12 mouse cellular contexts compared by ENCODE assay signal in the genomic region with DNA sequence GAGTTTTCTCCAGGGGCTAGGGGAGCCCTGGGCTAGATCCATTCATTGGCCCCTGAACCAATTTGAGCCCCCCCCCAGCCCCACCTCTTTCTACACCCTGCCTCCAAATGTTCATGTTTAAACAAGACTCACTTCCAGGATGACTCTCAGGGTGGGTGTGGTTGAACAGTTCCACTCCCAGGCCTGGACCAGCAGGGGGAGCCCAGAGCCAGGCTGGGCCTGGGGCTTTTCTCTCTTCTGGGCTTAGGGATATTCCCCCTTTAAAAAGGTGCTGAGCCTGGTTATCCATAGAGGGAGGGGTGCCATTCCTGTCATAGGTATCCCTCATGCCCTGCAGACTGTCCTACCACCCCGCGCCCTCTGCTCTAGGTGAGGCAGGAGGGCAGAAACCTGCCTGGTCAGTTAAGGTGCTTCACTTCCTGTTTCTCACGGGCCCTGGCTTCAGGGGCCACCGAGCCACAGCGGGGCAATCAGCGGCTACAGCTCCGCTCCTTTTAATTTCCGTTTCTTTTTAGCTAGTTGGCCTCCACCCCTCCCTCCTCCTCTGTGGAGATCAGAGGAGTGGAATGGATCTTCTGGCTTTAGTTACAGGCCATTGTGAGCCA. TPM values are rescaled to one million over a fixed set of nuclear protein-coding genes. Genes with fewer than 3 reads are reported as not detected.
DNase-seq lines count a peak whose midpoint lies in the region; ATAC-seq and TF ChIP-seq lines count a peak whose summit lies in the region.
"Had no signal": no experiment of that assay in that cellular context is flagged by ENCODE, and none has a peak within 500 bp of the region (broad histone marks: within the 10 kb centered on the region; RNA-seq: fewer than 3 reads in every experiment).

No protein-coding gene starts in this region.

- no peaks in the 10 kb centered on the region for H3K9me3 ChIP-seq in neural tube, embryonic 11.5 days (ENCODE audit: control insufficient read depth, low read length)
- H3K9me3 ChIP-seq in neural tube, embryonic 15.5 days (replicated peaks): no peaks in the 10 kb centered on the region
- H3K9me3 ChIP-seq in embryonic facial prominence, embryonic 14.5 days (ENCODE audit: control insufficient read depth, low read length): no peaks in the 10 kb centered on the region
- H3K9me3 ChIP-seq: limb, embryonic 12.5 days; neural tube, embryonic 13.5 days had no signal

- TF ChIP-seq CTCF in small intestine, adult 2 months (IDR thresholded peaks at IDR 0.05; ENCODE audit: extremely low read depth, insufficient read length, insufficient replicate concordance, low read depth, low read length): peak; percentile 66; the same call in 1 of the 2 replicates

- no peak for DNase-seq in frontal cortex, postnatal 10 days (ENCODE audit: low spot score in 2 of 2)
- peak; percentile 38 for DNase-seq in neural tube, embryonic 11.5 days (ENCODE audit: low spot score)
- no peak for DNase-seq in embryonic facial prominence, embryonic 14.5 days (ENCODE audit: low spot score)
- DNase-seq in adrenal gland, adult 8-10 months: no peak
- no peak for DNase-seq in cerebellum, adult 9-10 months
- DNase-seq: heart, postnatal 36 days had no signal

- no peak overlapping the region for H3K4me2 ChIP-seq in neural tube, embryonic 11.5 days (ENCODE audit: low read depth)
- no peak overlapping the region for H3K4me2 ChIP-seq in neural tube, embryonic 15.5 days
- no peak overlapping the region for H3K4me2 ChIP-seq in embryonic facial prominence, embryonic 14.5 days (ENCODE audit: low read depth, low read length)
- H3K4me2 ChIP-seq: limb, embryonic 12.5 days; neural tube, embryonic 13.5 days had no signal

- H3K27ac ChIP-seq in neural tube, embryonic 11.5 days (ENCODE audit: low read depth, low read length): no peak overlapping the region
- H3K27ac ChIP-seq in neural tube, embryonic 15.5 days (replicated peaks): no peak overlapping the region
- no peak overlapping the region for H3K27ac ChIP-seq in embryonic facial prominence, embryonic 14.5 days (replicated peaks; ENCODE audit: low read depth, low read length)
- no peak overlapping the region for H3K27ac ChIP-seq in small intestine, adult 2 months (ENCODE audit: insufficient read depth, low read depth, low read length)
- H3K27ac ChIP-seq: limb, embryonic 12.5 days; neural tube, embryonic 13.5 days had no signal

- H3K4me1 ChIP-seq in neural tube, embryonic 11.5 days (ENCODE audit: control insufficient read depth, insufficient read depth, low read length): peaks cover 5% of the 10 kb centered on the region
- H3K4me1 ChIP-seq in neural tube, embryonic 15.5 days: peaks cover 15% of the 10 kb centered on the region
- no peaks in the 10 kb centered on the region for H3K4me1 ChIP-seq in embryonic facial prominence, embryonic 14.5 days (ENCODE audit: control insufficient read depth, insufficient read depth, low read length)
- peaks cover 15% of the 10 kb centered on the region for H3K4me1 ChIP-seq in small intestine, adult 2 months (ENCODE audit: control insufficient read depth, insufficient read depth, insufficient read length, low read length)

- ATAC-seq in frontal cortex, adult (ENCODE audit: low TSS enrichment): peak; percentile 13; the same call in 1 of the 2 replicates
- no peak for ATAC-seq in neural tube, embryonic 11.5 days (ENCODE audit: insufficient read depth, low FRiP score, low TSS enrichment)
- no peak for ATAC-seq in neural tube, embryonic 15.5 days (ENCODE audit: low FRiP score)
- peak; percentile 47 for ATAC-seq in embryonic facial prominence, embryonic 14.5 days (ENCODE audit: low read depth)
- ATAC-seq: forebrain, embryonic 14.5 days had no signal

- no peak overlapping the region for H3K4me3 ChIP-seq in neural tube, embryonic 11.5 days (ENCODE audit: low read depth, low read length)
- H3K4me3 ChIP-seq in neural tube, embryonic 15.5 days (replicated peaks): no peak overlapping the region
- no peak overlapping the region for H3K4me3 ChIP-seq in embryonic facial prominence, embryonic 14.5 days (ENCODE audit: low read depth, low read length)
- no peak overlapping the region for H3K4me3 ChIP-seq in small intestine, adult 2 months (ENCODE audit: low read depth, low read length)
- H3K4me3 ChIP-seq: limb, embryonic 12.5 days; neural tube, embryonic 13.5 days had no signal

- H3K36me3 ChIP-seq in neural tube, embryonic 11.5 days (ENCODE audit: control insufficient read depth, insufficient read depth, low read length): no peaks in the 10 kb centered on the region
- 0 out of 2 replicates have a peak, but pooled peaks cover 6% of the 10 kb centered on the region for H3K36me3 ChIP-seq in neural tube, embryonic 15.5 days
- no peaks in the 10 kb centered on the region for H3K36me3 ChIP-seq in embryonic facial prominence, embryonic 14.5 days (ENCODE audit: control insufficient read depth, insufficient read depth, low read length)
- H3K36me3 ChIP-seq in small intestine, adult 2 months (ENCODE audit: control insufficient read depth, insufficient read depth, low read length): no peaks in the 10 kb centered on the region
- H3K36me3 ChIP-seq: limb, embryonic 12.5 days had no signal

- H3K27me3 ChIP-seq in neural tube, embryonic 11.5 days (ENCODE audit: control insufficient read depth, insufficient read depth, low read length): no peaks in the 10 kb centered on the region
- no peaks in the 10 kb centered on the region for H3K27me3 ChIP-seq in neural tube, embryonic 15.5 days (replicated peaks)
- no peaks in the 10 kb centered on the region for H3K27me3 ChIP-seq in embryonic facial prominence, embryonic 14.5 days (replicated peaks; ENCODE audit: control insufficient read depth, insufficient read depth, low read length)
- H3K27me3 ChIP-seq in small intestine, adult 2 months (ENCODE audit: control insufficient read depth, insufficient read depth, low read length): no peaks in the 10 kb centered on the region

- TF ChIP-seq POLR2A in small intestine, adult 2 months (IDR thresholded peaks at IDR 0.05; ENCODE audit: low read depth, low read length): no peak

- 35% methylated on average over 8 of the region's 8 CpGs for WGBS in neural tube, embryonic 11.5 days
- 35% methylated on average over 8 of the region's 8 CpGs for WGBS in neural tube, embryonic 15.5 days
- 42% methylated on average over 8 of the region's 8 CpGs for WGBS in embryonic facial prominence, embryonic 14.5 days
- 16% methylated on average over 8 of the region's 8 CpGs for WGBS in small intestine, adult 2 months

- no peak overlapping the region for H3K9ac ChIP-seq in neural tube, embryonic 11.5 days (ENCODE audit: low read length)
- H3K9ac ChIP-seq in neural tube, embryonic 15.5 days (replicated peaks): no peak overlapping the region
- no peak overlapping the region for H3K9ac ChIP-seq in embryonic facial prominence, embryonic 14.5 days (ENCODE audit: low read depth, low read length)
- H3K9ac ChIP-seq: limb, embryonic 12.5 days; neural tube, embryonic 13.5 days had no signal

RNA-seq across cellular contexts. Expression of a gene that starts 49.6 kb away (rescaled TPM):
- polyA plus RNA-seq in neural tube, embryonic 11.5 days (2014; fragmentation: Nextera tagmentation; extraction: Ambion mirVana): 7.5 and 10.0 TPM in 2 replicates
- polyA plus RNA-seq in neural tube, embryonic 15.5 days (2015; fragmentation: Nextera tagmentation; extraction: Ambion mirVana): 88.5 and 106 TPM in 2 replicates
- polyA plus RNA-seq in embryonic facial prominence, embryonic 14.5 days (2014; fragmentation: Nextera tagmentation; extraction: Ambion mirVana): 17.1 and 18.4 TPM in 2 replicates
- polyA plus RNA-seq in small intestine, adult 2 months (2012; rRNA removed): 48.4 and 141 TPM in 2 replicates
- 100 to 1,000 TPM; 108 to 376 (median 251) TPM for total RNA-seq in adrenal gland, adult 8-10 months (2022)

Comparison
In these comparisons a context has a peak if more than half of its experiments do, and no peak if none do; other contexts are left out.
1. ATAC-seq: peak in frontal cortex, adult (single experiment) and embryonic facial prominence, embryonic 14.5 days (single experiment); none in neural tube, embryonic 11.5 days (single experiment) and neural tube, embryonic 15.5 days (single experiment).